Mouse (Mus musculus) heart, adult 2 months (tissue): ENCODE results near the gene Higd1c. TPM values are rescaled to one million over a fixed set of nuclear protein-coding genes. Genes with fewer than 3 reads are reported as not detected.

Experiments used
- DNase-seq, 2 experiments: peaks; one replicate each; pipeline ENCODE4 v3.0.0; 2021
- H3K27ac ChIP-seq: fragments of 200-600 bp; 2 replicates; pipeline ENCODE4 v1.8.1; 2022
- H3K27me3 ChIP-seq: fragments of 200-500 bp; 2 replicates; pipeline ENCODE4 v1.6.1; 2012; ENCODE audit warnings: mild to moderate bottlenecking, low read length, inconsistent platforms, mixed read lengths; ENCODE audit not compliant: control insufficient read depth, insufficient read depth
- H3K36me3 ChIP-seq: fragments of 200-500 bp; 2 replicates; pipeline ENCODE4 v1.6.1; 2012; ENCODE audit warnings: low read length, inconsistent platforms; ENCODE audit not compliant: control insufficient read depth, insufficient read depth
- H3K4me1 ChIP-seq: fragments of 200-500 bp; 2 replicates; pipeline ENCODE4 v1.6.1; 2011; ENCODE audit warnings: low read length; ENCODE audit not compliant: control insufficient read depth, insufficient read depth
- H3K4me3 ChIP-seq: fragments of 200-600 bp; 2 replicates; pipeline ENCODE4 v1.8.1; 2022
- H3K79me2 ChIP-seq: fragments of 200-500 bp; replicated peaks from 2 replicates; pipeline ENCODE4 v1.6.1; 2012; ENCODE audit warnings: mild to moderate bottlenecking, inconsistent platforms, low read length, moderate library complexity, mixed read lengths; ENCODE audit not compliant: control insufficient read depth, insufficient read depth
- H3K9ac ChIP-seq: fragments of 200-500 bp; 2 replicates; pipeline ENCODE4 v1.6.1; 2012; ENCODE audit warnings: low read depth, mild to moderate bottlenecking, control low read depth, inconsistent platforms, low read length, mixed read lengths
- CTCF ChIP-seq: fragments of 200-600 bp; IDR thresholded peaks from 2 replicates; pipeline ENCODE4 v1.8.1; 2022; ENCODE audit warnings: antibody characterized with exemption, mild to moderate bottlenecking, moderate library complexity
- EP300 ChIP-seq: fragments of 200-500 bp; IDR thresholded peaks from 2 replicates; pipeline ENCODE4 v1.6.1; 2011; ENCODE audit warnings: low read depth, low read length, control low read depth; ENCODE audit not compliant: insufficient read depth
- POLR2A ChIP-seq: fragments of 200-500 bp; IDR thresholded peaks from 2 replicates; pipeline ENCODE4 v1.6.1; 2011; ENCODE audit warnings: mild to moderate bottlenecking, low read depth, low read length, control low read depth; ENCODE audit not compliant: insufficient read depth
- WGBS: fragments of 180-500 bp; shearing (Covaris S2); methylation state at CpG from one replicate; pipeline ENCODE4 v1.1.7; 2018; 5-methylcytosine and 5-hydroxymethylcytosine counted together
- intact Hi-C: fragments of 180-260 bp; cut with DNase I; formaldehyde crosslinking; loops from one replicate; pipeline ENCODE4 v1.15.1; 2025
- polyA plus RNA-seq: library from polyadenylated mRNA; depleted of rRNA; stranded (reverse); fragments of >200 nt; gene quantifications from 2 replicates; pipeline ENCODE4 v1.2.3, GENCODE M21; 2012; rRNA removed
- total RNA-seq, 2 experiments: library from RNA; stranded (reverse); gene quantifications; 2 replicates each; pipeline ENCODE4 v1.2.3; 2021

Gene Higd1c
- total and polyA plus RNA-seq, 3 experiments: not detected

GRCm38 (mm10) chr15:100433234-100433633 is 68.9 kb downstream of the Higd1c start:
- Histone ChIP-seq H3K79me2 (no peaks in the 10 kb centered on the region), H3K27me3 (no peaks in the 10 kb centered on the region), H3K9ac (no peak overlapping the region), H3K4me1 (no peaks in the 10 kb centered on the region), H3K4me3 (no peak overlapping the region), H3K27ac (no peak overlapping the region), H3K36me3 (no peaks in the 10 kb centered on the region)
- WGBS: 64% methylated on average over 4 of the region's 4 CpGs
- no peak for DNase-seq
- TF ChIP-seq CTCF (no peak), EP300 (no peak), POLR2A (no peak)
- intact Hi-C loops: no loop called here

Other genes with a start within 250 kb of the Higd1c start
- gene Atf1, start 136.7 kb upstream of the Higd1c start, total RNA-seq: 10 to 100 TPM; 50.7 to 53.9 TPM
- 54.2 and 59.7 TPM in 2 replicates for gene Atf1, start 136.7 kb upstream of the Higd1c start, polyA plus RNA-seq
- not detected for gene Tmprss12, start 83.7 kb upstream of the Higd1c start, total RNA-seq
- not detected in 2 replicates for gene Tmprss12, start 83.7 kb upstream of the Higd1c start, polyA plus RNA-seq
- gene Mettl7a1, start 60.4 kb upstream of the Higd1c start, total RNA-seq: 10 to 100 TPM; 44.8 to 56.4 TPM
- gene Mettl7a1, start 60.4 kb upstream of the Higd1c start, polyA plus RNA-seq: 43.0 and 47.6 TPM in 2 replicates
- gene Mettl7a3, start 29.6 kb upstream of the Higd1c start, total RNA-seq: under 1 TPM in 1 of 2 experiments, not detected in 1; 0.27 TPM
- gene Mettl7a3, start 29.6 kb upstream of the Higd1c start, polyA plus RNA-seq: 0.21 TPM in 1 of 2 replicates, not detected in the other
- under 1 TPM in 1 of 2 experiments, not detected in 1; 0.34 TPM for gene Methig1, start 11.4 kb upstream of the Higd1c start, total RNA-seq
- not detected in 2 replicates for gene Methig1, start 11.4 kb upstream of the Higd1c start, polyA plus RNA-seq
- gene Mettl7a2, start 11.3 kb upstream of the Higd1c start, total RNA-seq: 1 to 10 TPM in 1 of 2 experiments, under 1 TPM in 1; 0.75 to 1.5 TPM
- not detected in 2 replicates for gene Mettl7a2, start 11.3 kb upstream of the Higd1c start, polyA plus RNA-seq
- not detected for gene Gm5475, start 57.6 kb downstream of the Higd1c start, total RNA-seq
- gene Gm5475, start 57.6 kb downstream of the Higd1c start, polyA plus RNA-seq: not detected in 2 replicates
- gene Slc11a2, start 60.5 kb downstream of the Higd1c start, total RNA-seq: 10 to 100 TPM; 38.9 to 43.7 TPM
- gene Slc11a2, start 60.5 kb downstream of the Higd1c start, polyA plus RNA-seq: 24.4 and 45.6 TPM in 2 replicates
- 10 to 100 TPM; 13.0 to 13.1 TPM for gene Letmd1, start 104.5 kb downstream of the Higd1c start, total RNA-seq
- gene Letmd1, start 104.5 kb downstream of the Higd1c start, polyA plus RNA-seq: 31.2 and 32.3 TPM in 2 replicates
- gene Csrnp2, start 130.9 kb downstream of the Higd1c start, total RNA-seq: 1 to 10 TPM; 2.1 to 2.7 TPM
- 1.7 and 3.0 TPM in 2 replicates for gene Csrnp2, start 130.9 kb downstream of the Higd1c start, polyA plus RNA-seq
- 10 to 100 TPM; 11.6 to 12.8 TPM for gene Tfcp2, start 187.5 kb downstream of the Higd1c start, total RNA-seq
- 6.6 and 8.2 TPM in 2 replicates for gene Tfcp2, start 187.5 kb downstream of the Higd1c start, polyA plus RNA-seq
- 10 to 100 TPM in 1 of 2 experiments, 1 to 10 TPM in 1; 8.0 to 11.5 TPM for gene Pou6f1, start 235.4 kb downstream of the Higd1c start, total RNA-seq
- 13.7 and 15.7 TPM in 2 replicates for gene Pou6f1, start 235.4 kb downstream of the Higd1c start, polyA plus RNA-seq